Mouse (Mus musculus) hindbrain, embryonic 12.5 days (tissue): ENCODE measurements around the gene Clec4f. TPM values are rescaled to one million over a fixed set of nuclear protein-coding genes. Genes with fewer than 3 reads are reported as not detected.

Experiments
- ATAC-seq: fragments of 200-750 bp; cut with Nextera tagmentation; 2 replicates; pipeline ENCODE4 v1.8.0; 2017; ENCODE audit warnings: moderate TSS enrichment; ENCODE audit not compliant: low FRiP score
- H3K27ac ChIP-seq: fragments of 300-500 bp; sonication (generic); 2 replicates; pipeline ENCODE4 v1.5.1; 2016; ENCODE audit warnings: mild to moderate bottlenecking
- H3K27me3 ChIP-seq: fragments of 300-500 bp; sonication (generic); 2 replicates; pipeline ENCODE4 v1.6.1; 2016; ENCODE audit warnings: mild to moderate bottlenecking
- H3K36me3 ChIP-seq: fragments of 300-500 bp; sonication (generic); 2 replicates; pipeline ENCODE4 v1.6.1; 2016; ENCODE audit warnings: mild to moderate bottlenecking
- H3K4me1 ChIP-seq: fragments of 300-500 bp; sonication (generic); 2 replicates; pipeline ENCODE4 v1.6.1; 2016
- H3K4me2 ChIP-seq: fragments of 300-500 bp; sonication (generic); replicated peaks from 2 replicates; pipeline ENCODE4 v1.6.1; 2016; ENCODE audit warnings: mild to moderate bottlenecking
- H3K4me3 ChIP-seq: fragments of 300-500 bp; sonication (generic); 2 replicates; pipeline ENCODE4 v1.5.1; 2016; ENCODE audit warnings: mild to moderate bottlenecking
- H3K9ac ChIP-seq: fragments of 300-500 bp; sonication (generic); 2 replicates; pipeline ENCODE4 v1.6.1; 2016; ENCODE audit warnings: mild to moderate bottlenecking, moderate library complexity
- H3K9me3 ChIP-seq: fragments of 300-500 bp; sonication (generic); replicated peaks from 2 replicates; pipeline ENCODE4 v1.6.1; 2016; ENCODE audit warnings: mild to moderate bottlenecking
- WGBS: fragments of 180-500 bp; shearing (Covaris S2); methylation state at CpG from one replicate; pipeline ENCODE4 v1.1.7; 2016; 5-methylcytosine and 5-hydroxymethylcytosine counted together
- polyA plus RNA-seq: library from polyadenylated mRNA; unstranded; fragments of >200 nt; fragmentation: Nextera tagmentation; extraction: Ambion mirVana; gene quantifications from 2 replicates; pipeline ENCODE4 v1.2.1, GENCODE M21; 2016

Clec4f gene
- not detected in 2 replicates for polyA plus RNA-seq

DNA sequence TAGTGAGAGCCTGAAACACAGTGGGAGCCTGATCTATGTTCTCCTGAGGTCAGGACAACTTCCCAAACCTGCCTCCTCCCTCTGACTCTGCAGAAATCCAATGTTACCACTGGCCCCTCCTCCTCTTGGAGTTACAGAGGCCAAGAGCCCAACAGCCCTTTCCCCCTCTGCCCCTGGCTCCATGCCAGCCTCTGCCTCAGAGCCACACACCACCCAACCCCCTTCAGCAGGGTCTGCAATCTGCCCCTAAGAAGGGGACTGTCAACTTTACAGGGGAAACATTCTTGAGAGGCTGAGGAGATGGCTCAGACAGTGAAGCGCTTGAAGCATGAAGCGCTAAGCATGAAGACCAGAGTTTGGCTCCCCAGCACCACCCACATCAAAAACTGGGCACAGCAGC is at the start of gene Clec4f:
Clec4f (minus strand) TSS at position 101 of the 400 bp plus-strand sequence.
- Histone ChIP-seq H3K4me2 (no peak within 1 kb of the TSS), H3K4me1 (no peaks in the 10 kb centered on the region), H3K27me3 (no peaks in the 10 kb centered on the region), H3K27ac (no peak within 1 kb of the TSS), H3K9ac (no peak within 1 kb of the TSS), H3K4me3 (no peak within 1 kb of the TSS), H3K9me3 (no peaks in the 10 kb centered on the region), H3K36me3 (no peaks in the 10 kb centered on the region)
- WGBS, result 90% methylated on average over 2 of the region's 2 CpGs
- no peak for ATAC-seq

DNA sequence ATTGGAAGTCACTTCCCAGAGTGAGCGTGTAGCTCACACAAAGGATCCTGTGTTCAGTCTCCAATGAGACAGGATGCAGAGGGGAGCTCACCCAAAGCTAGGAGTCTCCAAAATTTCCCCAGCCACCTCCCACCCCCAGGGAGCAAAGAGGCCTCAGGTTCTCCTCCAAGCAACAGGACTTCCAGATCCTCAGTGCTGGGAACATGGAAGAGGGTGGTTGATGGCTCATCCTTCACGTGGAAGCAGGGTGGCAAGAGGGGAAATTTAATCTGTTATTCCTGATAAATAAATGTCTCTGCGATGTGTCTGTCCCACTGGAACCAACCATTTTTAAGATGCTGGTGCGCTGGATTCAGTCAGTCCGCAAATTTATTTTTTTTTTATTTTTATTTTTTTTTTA is 48.7 kb upstream of the Clec4f start:
- Histone ChIP-seq H3K9me3 (no peaks in the 10 kb centered on the region; the same call in 1 of the 2 replicates), H3K36me3 (no peaks in the 10 kb centered on the region), H3K27ac (no peak overlapping the region), H3K27me3 (peaks cover 97% of the 10 kb centered on the region), H3K9ac (no peak overlapping the region), H3K4me1 (0 out of 2 replicates have a peak, but pooled peaks cover 5% of the 10 kb centered on the region), H3K4me3 (no peak overlapping the region), H3K4me2 (no peak overlapping the region)
- ATAC-seq, result no peak
- 16% methylated on average over 5 of the region's 5 CpGs for WGBS

DNA sequence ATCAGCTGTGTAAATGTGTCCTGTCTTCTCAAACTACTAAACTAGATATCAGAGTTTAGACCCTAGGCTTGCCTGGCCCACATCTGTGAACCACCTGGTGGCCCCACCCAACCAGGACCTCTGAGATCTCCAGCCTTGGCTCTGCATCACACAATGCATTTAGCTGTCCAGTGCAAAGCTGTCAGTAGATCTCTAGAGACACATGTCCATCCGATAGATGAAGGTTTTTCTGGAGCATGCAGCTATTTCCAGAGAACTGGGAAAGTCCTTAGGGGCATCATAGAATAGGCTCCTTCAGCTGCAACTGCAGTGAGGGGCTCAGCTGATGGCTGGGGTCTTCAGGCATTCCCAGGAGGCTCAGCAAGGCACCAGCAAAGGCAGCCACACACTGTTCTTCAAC is 48.3 kb upstream of the Clec4f start:
- no peaks in the 10 kb centered on the region; the same call in 1 of the 2 replicates for H3K9me3 ChIP-seq
- H3K4me1 ChIP-seq, result 0 out of 2 replicates have a peak, but pooled peaks cover 5% of the 10 kb centered on the region
- ATAC-seq, result no peak
- H3K4me2 ChIP-seq, result no peak overlapping the region
- H3K4me3 ChIP-seq, result no peak overlapping the region
- peaks cover 97% of the 10 kb centered on the region for H3K27me3 ChIP-seq
- WGBS, result 11% methylated on average over 1 of the region's 1 CpGs
- H3K36me3 ChIP-seq, result no peaks in the 10 kb centered on the region
- no peak overlapping the region for H3K9ac ChIP-seq
- no peak overlapping the region for H3K27ac ChIP-seq

DNA sequence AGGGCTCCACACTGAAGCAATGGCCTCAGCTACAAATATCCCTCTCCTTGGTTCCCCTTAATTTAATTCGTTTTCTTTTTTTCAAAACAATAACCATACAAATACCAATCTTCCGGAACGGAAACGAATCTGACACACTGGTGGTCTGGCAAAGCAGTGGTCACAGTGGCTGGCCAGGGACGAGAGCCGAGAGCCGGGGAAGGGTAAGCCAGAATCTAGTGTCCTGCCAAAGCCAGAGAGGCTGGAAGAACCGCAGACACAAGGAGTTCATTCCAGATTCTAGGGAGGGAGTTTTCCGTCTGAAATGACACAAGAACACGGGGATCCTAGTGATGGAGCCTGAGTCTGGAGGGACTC is 47.7 kb upstream of the Clec4f start:
- Histone ChIP-seq H3K4me3 (no peak overlapping the region), H3K27ac (no peak overlapping the region), H3K4me2 (no peak overlapping the region), H3K27me3 (peaks cover 97% of the 10 kb centered on the region), H3K9me3 (no peaks in the 10 kb centered on the region; the same call in 1 of the 2 replicates), H3K36me3 (no peaks in the 10 kb centered on the region), H3K9ac (no peak overlapping the region), H3K4me1 (0 out of 2 replicates have a peak, but pooled peaks cover 5% of the 10 kb centered on the region)
- whole genome bisulfite sequencing, result under 1% methylated on average over 10 of the region's 10 CpGs
- ATAC-seq, result no peak

DNA sequence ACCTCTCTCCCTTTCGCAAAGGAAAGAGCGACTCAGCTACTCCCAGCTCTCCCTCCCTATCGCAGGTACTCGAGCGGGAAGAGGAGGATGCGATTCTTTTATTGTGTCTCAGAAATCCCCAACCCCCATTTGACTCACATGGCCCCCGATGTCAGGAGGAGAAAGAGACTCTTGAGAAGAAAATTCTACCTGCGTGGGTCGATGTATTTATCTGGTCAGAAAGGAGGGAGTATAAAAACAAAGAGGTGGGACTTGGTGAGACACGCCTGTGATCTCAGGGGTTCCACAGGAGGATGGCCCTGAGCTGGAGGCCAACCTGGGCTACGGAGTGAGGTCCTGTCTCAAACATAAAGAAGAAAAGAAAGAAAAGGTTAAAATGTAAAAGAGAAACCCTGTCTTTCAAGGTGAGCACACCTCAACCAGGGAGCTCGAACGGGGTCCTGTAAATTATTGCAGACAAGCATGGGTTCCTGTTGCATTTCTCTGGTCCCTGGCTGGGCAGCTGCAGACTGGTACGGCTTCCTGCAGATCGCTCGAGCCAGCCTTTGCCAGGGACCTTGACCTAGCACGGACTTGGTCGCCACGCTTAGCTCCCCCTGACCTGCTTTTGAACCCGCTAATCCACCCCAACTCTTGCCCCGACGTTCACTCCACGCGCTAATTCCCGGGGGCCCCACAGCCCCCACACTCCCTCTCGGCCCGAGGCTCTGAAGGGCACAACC is 47.2 kb upstream of the Clec4f start:
- ATAC-seq, result no peak
- Histone ChIP-seq H3K4me3 (no peak overlapping the region), H3K4me2 (no peak overlapping the region), H3K27ac (no peak overlapping the region), H3K9me3 (no peaks in the 10 kb centered on the region; the same call in 1 of the 2 replicates), H3K27me3 (peaks cover 97% of the 10 kb centered on the region), H3K4me1 (0 out of 2 replicates have a peak, but pooled peaks cover 5% of the 10 kb centered on the region), H3K36me3 (no peaks in the 10 kb centered on the region), H3K9ac (no peak overlapping the region)
- whole genome bisulfite sequencing, result 1% methylated on average over 27 of the region's 27 CpGs

DNA sequence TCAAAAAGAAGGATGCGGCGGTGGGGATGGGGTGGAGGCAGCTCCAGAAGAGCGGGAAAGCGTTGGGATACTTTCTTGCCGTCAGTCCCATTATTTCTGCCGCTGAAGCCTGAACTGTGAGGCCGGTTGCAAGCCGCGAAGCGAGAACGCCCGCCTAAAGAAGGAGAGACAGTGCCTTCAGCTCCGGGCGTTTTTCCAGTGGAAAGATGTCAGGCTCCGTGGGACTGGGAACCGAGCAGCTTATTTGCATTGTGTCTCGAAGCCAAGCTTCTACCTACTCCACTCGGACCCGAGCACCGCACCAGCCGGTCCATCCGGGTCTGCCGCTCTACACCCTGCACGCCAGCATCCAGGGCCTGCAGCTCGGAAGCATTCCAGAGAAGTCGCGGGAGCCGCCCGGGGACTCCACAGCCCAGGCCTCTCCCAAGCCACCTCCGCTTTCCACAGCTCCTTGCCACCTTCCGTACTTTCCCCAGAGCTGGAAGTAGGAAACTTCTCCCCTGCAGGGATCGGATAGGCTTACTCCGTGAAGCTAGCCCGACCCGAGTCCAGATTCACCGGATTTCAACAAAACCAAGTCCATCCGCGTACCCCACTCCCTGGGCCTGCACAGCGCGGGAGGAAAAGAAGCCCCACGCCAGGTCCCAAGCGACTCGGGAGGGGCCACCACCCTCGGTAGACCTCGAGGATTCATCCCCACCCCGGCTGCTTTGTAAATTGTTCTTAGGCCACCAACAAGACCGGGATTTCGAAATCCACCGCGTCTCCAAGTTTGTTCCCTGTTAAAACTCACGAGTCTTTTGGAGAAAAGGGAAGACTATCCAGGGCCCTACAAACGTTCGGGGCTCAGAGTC is 46.4 kb upstream of the Clec4f start:
- H3K36me3 ChIP-seq, result no peaks in the 10 kb centered on the region
- under 1% methylated on average over 53 of the region's 53 CpGs for WGBS
- H3K9me3 ChIP-seq, result no peaks in the 10 kb centered on the region; the same call in 1 of the 2 replicates
- H3K4me1 ChIP-seq, result 0 out of 2 replicates have a peak, but pooled peaks cover 5% of the 10 kb centered on the region
- H3K9ac ChIP-seq, result no peak overlapping the region
- no peak for ATAC-seq
- H3K4me2 ChIP-seq, result no peak overlapping the region; the same call in 1 of the 2 replicates
- H3K27ac ChIP-seq, result no peak overlapping the region
- peaks cover 97% of the 10 kb centered on the region for H3K27me3 ChIP-seq
- H3K4me3 ChIP-seq, result 0 out of 2 replicates have a peak overlapping the region, but pooled peaks have one; percentile 6

DNA sequence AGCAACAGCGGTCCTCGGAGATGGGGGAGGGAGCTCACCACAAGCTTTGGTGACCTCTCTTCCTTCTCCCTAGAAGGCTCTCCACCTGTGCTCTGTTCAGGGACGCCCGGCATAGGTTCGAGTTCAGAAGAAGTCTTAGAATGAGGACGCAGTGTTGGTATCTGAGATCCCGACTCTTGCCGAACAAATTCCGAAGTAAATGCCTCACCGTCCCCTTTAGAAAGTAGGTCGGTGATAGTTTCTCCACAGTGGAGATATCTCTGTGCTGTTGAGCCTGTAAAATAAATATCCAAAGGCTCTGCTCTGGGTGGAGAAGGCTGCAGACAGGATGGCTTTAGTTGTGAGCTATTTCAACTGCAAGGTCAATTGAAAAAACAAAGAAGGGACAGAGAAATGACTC is 45.0 kb upstream of the Clec4f start:
- no peaks in the 10 kb centered on the region; the same call in 1 of the 2 replicates for H3K9me3 ChIP-seq
- H3K4me1 ChIP-seq, result 0 out of 2 replicates have a peak, but pooled peaks cover 5% of the 10 kb centered on the region
- no peaks in the 10 kb centered on the region for H3K36me3 ChIP-seq
- H3K27me3 ChIP-seq, result peaks cover 97% of the 10 kb centered on the region
- 1% methylated on average over 11 of the region's 11 CpGs for WGBS
- H3K9ac ChIP-seq, result no peak overlapping the region
- ATAC-seq, result no peak
- H3K4me3 ChIP-seq, result no peak overlapping the region
- no peak overlapping the region for H3K27ac ChIP-seq
- H3K4me2 ChIP-seq, result no peak overlapping the region

DNA sequence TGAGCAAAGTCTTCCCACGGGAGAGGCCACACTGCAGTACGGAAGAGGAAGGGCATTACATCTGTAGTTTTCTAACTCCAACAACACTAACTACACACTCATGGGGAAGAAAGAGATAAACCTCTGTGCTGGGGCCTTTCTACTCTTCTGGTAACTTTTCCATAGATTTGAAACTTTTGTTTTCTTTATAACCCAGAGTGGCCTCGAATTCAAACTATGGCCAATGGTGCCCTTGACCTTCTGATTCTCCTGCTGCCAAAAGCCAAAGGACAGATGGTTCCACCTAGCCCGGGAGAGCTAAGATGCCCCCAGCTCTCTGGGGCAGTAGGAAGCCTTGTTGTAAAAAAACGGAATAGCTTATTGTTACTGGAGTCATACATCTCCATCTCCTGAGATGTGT is 44.0 kb upstream of the Clec4f start:
- 3% methylated on average over 5 of the region's 5 CpGs for WGBS
- ATAC-seq, result no peak

DNA sequence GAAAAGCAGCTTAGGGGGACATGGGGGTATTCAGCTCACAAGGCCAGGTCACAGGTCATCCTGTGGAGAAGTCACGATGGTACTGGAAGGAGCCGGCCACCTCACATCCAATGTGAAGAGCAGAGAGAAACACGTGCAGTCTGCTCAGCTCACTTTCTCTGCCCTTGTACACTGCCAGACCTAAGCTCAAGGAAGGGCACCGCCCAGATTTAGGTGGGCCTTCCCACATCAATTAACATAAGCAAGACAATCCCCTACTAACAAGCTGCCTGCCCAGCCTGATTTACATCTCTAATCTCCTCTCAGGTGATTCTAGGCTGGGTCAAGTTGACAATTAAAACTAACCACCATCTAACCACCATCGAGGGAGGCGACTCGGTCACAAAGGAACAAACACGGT is 41.9 kb upstream of the Clec4f start:
- no peaks in the 10 kb centered on the region for H3K36me3 ChIP-seq
- 0 out of 2 replicates have a peak, but pooled peaks cover 5% of the 10 kb centered on the region for H3K4me1 ChIP-seq
- no peak overlapping the region for H3K27ac ChIP-seq
- peaks cover 97% of the 10 kb centered on the region for H3K27me3 ChIP-seq
- 4% methylated on average over 8 of the region's 8 CpGs for WGBS
- no peak overlapping the region for H3K4me2 ChIP-seq
- no peak for ATAC-seq
- no peaks in the 10 kb centered on the region for H3K9me3 ChIP-seq
- H3K9ac ChIP-seq, result no peak overlapping the region
- H3K4me3 ChIP-seq, result no peak overlapping the region

More for the DNA sequence above, 44.0 kb upstream of the Clec4f start:
- H3K27ac ChIP-seq, result no peak overlapping the region
- peaks cover 97% of the 10 kb centered on the region for H3K27me3 ChIP-seq
- no peaks in the 10 kb centered on the region for H3K36me3 ChIP-seq
- 0 out of 2 replicates have a peak, but pooled peaks cover 5% of the 10 kb centered on the region for H3K4me1 ChIP-seq
- H3K9ac ChIP-seq, result no peak overlapping the region
- no peaks in the 10 kb centered on the region; the same call in 1 of the 2 replicates for H3K9me3 ChIP-seq
- no peak overlapping the region for H3K4me2 ChIP-seq
- H3K4me3 ChIP-seq, result no peak overlapping the region

DNA sequence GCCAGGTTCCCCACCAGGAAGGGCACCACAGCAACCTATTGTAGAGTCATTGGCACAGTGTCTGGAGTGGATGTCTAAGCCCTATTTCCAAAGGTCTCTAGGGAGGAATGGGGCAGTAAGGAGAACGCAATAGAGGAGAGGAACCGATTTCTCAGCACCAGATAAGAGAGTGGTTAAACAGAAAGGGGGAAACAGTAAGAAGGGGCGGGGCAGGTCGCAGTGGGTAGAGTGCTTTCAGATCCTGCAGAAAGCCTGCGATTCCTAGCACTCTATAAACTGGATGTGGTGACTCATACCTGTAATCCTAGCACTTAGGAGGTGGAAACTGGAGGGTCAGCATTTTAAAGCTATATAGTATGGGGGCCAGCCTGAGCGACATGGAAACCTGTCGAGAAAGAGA is 40.7 kb upstream of the Clec4f start:
- Histone ChIP-seq H3K4me2 (no peak overlapping the region), H3K27ac (no peak overlapping the region)
- no peak for ATAC-seq

DNA sequence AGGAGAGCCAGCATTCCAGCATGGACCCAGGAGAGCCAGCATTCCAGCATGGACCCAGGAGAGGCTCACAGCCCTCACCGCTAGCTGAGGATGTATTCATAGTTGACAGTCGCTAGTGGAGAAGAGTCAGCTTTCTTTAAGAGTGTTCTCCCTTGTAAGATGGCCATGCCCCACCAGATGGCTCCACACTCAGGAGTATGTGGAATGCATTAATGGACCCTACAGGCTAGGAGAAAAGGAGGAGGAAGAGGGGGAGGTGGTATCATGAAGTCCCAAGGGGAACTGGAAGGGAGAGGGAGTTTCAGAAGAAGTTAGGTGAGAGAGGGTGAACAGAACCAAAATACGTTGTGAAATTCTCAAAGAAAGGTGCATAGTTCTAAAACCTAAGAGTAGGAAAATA is 39.7 kb upstream of the Clec4f start:
- H3K27ac ChIP-seq, result no peak overlapping the region
- no peak for ATAC-seq
- no peaks in the 10 kb centered on the region for H3K4me1 ChIP-seq
- H3K4me2 ChIP-seq, result no peak overlapping the region
- peaks cover 100% of the 10 kb centered on the region for H3K27me3 ChIP-seq
- H3K36me3 ChIP-seq, result no peaks in the 10 kb centered on the region
- H3K9ac ChIP-seq, result no peak overlapping the region
- no peak overlapping the region for H3K4me3 ChIP-seq
- WGBS, result 2% methylated on average over 3 of the region's 3 CpGs
- H3K9me3 ChIP-seq, result no peaks in the 10 kb centered on the region

More for the DNA sequence above, 40.7 kb upstream of the Clec4f start:
- H3K27me3 ChIP-seq, result peaks cover 100% of the 10 kb centered on the region
- H3K9ac ChIP-seq, result no peak overlapping the region
- H3K36me3 ChIP-seq, result no peaks in the 10 kb centered on the region
- no peaks in the 10 kb centered on the region for H3K9me3 ChIP-seq
- 4% methylated on average over 7 of the region's 7 CpGs for WGBS
- H3K4me1 ChIP-seq, result no peaks in the 10 kb centered on the region
- H3K4me3 ChIP-seq, result no peak overlapping the region

DNA sequence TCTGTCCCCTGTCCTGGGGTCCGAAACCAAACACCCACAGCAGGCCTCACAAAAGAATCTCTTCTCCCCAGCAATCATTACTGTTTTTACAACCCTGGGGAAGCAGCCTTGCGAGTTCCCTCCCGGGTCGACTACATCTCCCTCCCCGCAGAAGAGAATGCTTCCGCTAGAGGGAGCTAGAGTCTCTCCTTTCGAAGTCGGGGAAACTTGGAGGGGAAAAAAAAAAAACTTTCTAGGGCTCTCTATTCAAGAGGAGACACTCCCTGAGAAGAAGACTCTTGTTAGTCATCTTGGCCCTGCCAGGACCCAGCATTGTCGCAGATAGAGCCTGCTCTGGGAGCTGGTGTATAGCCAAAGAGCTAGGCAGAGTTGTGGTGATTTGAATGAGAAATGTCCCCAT is 37.8 kb upstream of the Clec4f start:
- H3K4me3 ChIP-seq, result no peak overlapping the region
- H3K9ac ChIP-seq, result no peak overlapping the region
- WGBS, result 0% methylated on average over 9 of the region's 9 CpGs
- H3K4me1 ChIP-seq, result no peaks in the 10 kb centered on the region
- no peaks in the 10 kb centered on the region for H3K36me3 ChIP-seq
- H3K27ac ChIP-seq, result no peak overlapping the region
- no peak for ATAC-seq
- no peak overlapping the region for H3K4me2 ChIP-seq
- H3K9me3 ChIP-seq, result no peaks in the 10 kb centered on the region
- peaks cover 97% of the 10 kb centered on the region for H3K27me3 ChIP-seq
